Mouse (Mus musculus): ENCODE measurements around the gene Zfp609. TPM values are rescaled to one million over a fixed set of nuclear protein-coding genes. Genes with fewer than 3 reads are reported as not detected.

Gene Zfp609
- polyA plus RNA-seq, 1 experiment from 2014 or later: 7.0 TPM

DNA sequence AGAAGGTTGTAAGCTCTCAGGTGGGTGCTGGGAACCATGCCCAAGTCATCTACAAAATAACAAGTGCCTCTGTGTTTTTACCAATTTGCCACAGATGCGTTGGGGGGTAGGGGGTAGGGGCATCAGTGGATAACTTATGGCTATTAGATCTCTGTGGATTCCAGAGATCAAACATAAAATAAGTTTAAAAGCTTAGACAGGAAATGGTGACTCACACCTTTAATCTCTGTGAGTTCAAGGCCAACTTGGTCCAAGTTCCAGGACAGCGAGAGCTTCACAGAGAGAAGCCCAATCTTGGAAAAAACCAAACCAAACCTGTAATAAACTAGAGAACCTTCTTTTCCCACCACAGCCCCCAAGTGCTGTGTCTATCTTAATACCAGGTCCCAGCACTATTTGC, 180.6 kb downstream of the Zfp609 start:
- Histone ChIP-seq H3K27me3 (replicated peaks; ENCODE audit: low read depth, poor library complexity, severe bottlenecking) (no peaks in the 10 kb centered on the region), H3K4me3 (no peak overlapping the region), H3K9me3 (no peaks in the 10 kb centered on the region), H3K36me3 (replicated peaks) (no peaks in the 10 kb centered on the region), H3K4me1 (peaks cover 18% of the 10 kb centered on the region), H3K27ac (replicated peaks) (no peak overlapping the region)
- DNase-seq (ENCODE audit: low spot score): no peak
- 85% methylated on average over 2 of the region's 2 CpGs for WGBS

DNA sequence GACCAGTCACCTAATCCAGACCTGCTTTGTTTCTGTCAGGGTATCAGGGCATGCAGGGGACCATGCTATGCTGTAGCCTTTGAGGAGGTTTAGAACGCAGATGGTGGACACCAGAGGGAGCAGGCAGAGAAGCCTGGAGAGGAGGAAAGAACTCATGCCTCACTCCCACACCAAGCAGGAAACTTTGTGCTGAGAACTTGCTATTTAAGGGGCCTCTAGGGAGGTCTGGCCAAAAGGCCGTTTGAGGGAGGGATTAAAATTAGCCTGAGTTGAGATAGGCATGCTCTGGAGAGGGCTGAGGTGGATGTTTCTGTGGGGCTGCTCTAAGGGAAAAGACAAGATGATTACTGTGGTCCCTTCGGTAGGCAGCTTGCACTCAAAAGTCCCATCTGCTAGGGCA, 181.4 kb downstream of the Zfp609 start:
- no peak overlapping the region for H3K4me3 ChIP-seq
- no peaks in the 10 kb centered on the region for H3K27me3 ChIP-seq (replicated peaks; ENCODE audit: low read depth, poor library complexity, severe bottlenecking)
- no peaks in the 10 kb centered on the region for H3K9me3 ChIP-seq
- WGBS: 59% methylated on average over 3 of the region's 3 CpGs
- no peaks in the 10 kb centered on the region for H3K36me3 ChIP-seq (replicated peaks)
- no peak for DNase-seq (ENCODE audit: low spot score)
- no peak overlapping the region for H3K27ac ChIP-seq (replicated peaks)
- peaks cover 26% of the 10 kb centered on the region for H3K4me1 ChIP-seq

DNA sequence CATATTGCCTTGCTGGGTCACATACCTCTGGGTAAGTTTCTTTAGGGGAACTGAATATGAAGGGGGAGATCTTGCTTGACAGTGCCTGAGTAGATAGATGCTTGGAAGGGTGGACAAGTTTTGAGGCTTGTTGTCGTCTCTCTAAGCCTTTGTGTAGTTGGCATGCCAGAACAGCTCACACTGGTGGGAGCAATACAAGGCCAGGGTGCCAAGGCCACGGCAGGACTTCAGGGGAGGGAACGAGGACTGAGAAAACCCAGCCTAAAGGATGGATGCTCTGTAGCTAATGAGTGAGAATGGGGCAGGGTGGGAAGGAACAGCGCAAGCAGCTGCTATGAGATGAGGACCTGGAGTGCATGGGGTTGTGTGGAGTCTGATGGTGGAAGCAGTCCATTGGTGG, 182.4 kb downstream of the Zfp609 start:
- Histone ChIP-seq H3K27me3 (replicated peaks; ENCODE audit: low read depth, poor library complexity, severe bottlenecking) (no peaks in the 10 kb centered on the region), H3K9me3 (no peaks in the 10 kb centered on the region), H3K4me1 (peaks cover 29% of the 10 kb centered on the region), H3K36me3 (replicated peaks) (no peaks in the 10 kb centered on the region), H3K27ac (replicated peaks) (no peak overlapping the region), H3K4me3 (no peak overlapping the region)
- WGBS: 90% methylated on average over 4 of the region's 4 CpGs
- DNase-seq (ENCODE audit: low spot score): no peak

DNA sequence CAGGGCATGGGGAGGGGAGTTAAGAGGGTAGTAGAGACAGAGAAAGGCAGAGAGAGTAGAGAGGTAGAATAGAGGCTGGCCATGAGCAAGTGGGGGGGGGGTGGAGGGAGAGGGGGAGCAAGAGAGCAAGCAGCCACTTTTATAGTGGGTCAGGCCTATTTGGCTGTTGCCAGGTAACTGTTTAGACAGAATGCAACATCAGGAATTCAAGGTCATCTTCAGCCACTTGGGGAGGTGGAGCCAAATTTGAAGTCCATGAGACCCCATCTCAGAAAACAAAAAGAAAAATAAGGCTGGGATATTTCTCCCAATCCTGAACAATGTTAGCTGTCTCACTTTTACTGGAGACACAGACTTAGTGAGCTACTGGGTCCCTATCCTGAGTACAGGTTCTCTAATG, 184.8 kb downstream of the Zfp609 start:
- H3K4me1 ChIP-seq: peaks cover 28% of the 10 kb centered on the region
- no peak for DNase-seq (ENCODE audit: low spot score)

More for the DNA sequence above, 184.8 kb downstream of the Zfp609 start:
- Histone ChIP-seq H3K9me3 (no peaks in the 10 kb centered on the region), H3K36me3 (replicated peaks) (no peaks in the 10 kb centered on the region), H3K27ac (replicated peaks) (no peak overlapping the region), H3K4me3 (no peak overlapping the region), H3K27me3 (replicated peaks; ENCODE audit: low read depth, poor library complexity, severe bottlenecking) (no peaks in the 10 kb centered on the region)

Other genes with a start within 250 kb of the Zfp609 start
- 14.3 and 15.2 TPM in 2 replicates for gene Plekho2, start 247.5 kb downstream of the Zfp609 start, polyA plus RNA-seq (2016; fragmentation: Nextera tagmentation; extraction: Ambion mirVana)
- gene Pif1, start 240.4 kb downstream of the Zfp609 start, polyA plus RNA-seq (2016; fragmentation: Nextera tagmentation; extraction: Ambion mirVana): 27.7 and 28.0 TPM in 2 replicates
- gene Rbpms2, start 197.9 kb downstream of the Zfp609 start, polyA plus RNA-seq (2016; fragmentation: Nextera tagmentation; extraction: Ambion mirVana): 26.2 and 26.4 TPM in 2 replicates
- 251 and 270 TPM in 2 replicates for gene Oaz2, start 159.6 kb downstream of the Zfp609 start, polyA plus RNA-seq (2016; fragmentation: Nextera tagmentation; extraction: Ambion mirVana)
- 345 and 346 TPM in 2 replicates for gene Pclaf, start 62.7 kb upstream of the Zfp609 start, polyA plus RNA-seq (2016; fragmentation: Nextera tagmentation; extraction: Ambion mirVana)
- 31.7 and 34.1 TPM in 2 replicates for gene Trip4, start 81.2 kb upstream of the Zfp609 start, polyA plus RNA-seq (2016; fragmentation: Nextera tagmentation; extraction: Ambion mirVana)
- 18.7 and 19.4 TPM in 2 replicates for gene Csnk1g1, start 81.4 kb upstream of the Zfp609 start, polyA plus RNA-seq (2016; fragmentation: Nextera tagmentation; extraction: Ambion mirVana)
- gene Ppib, start 232.7 kb upstream of the Zfp609 start, polyA plus RNA-seq (2016; fragmentation: Nextera tagmentation; extraction: Ambion mirVana): 471 and 486 TPM in 2 replicates
- 3.6 and 3.7 TPM in 2 replicates for gene Snx22, start 242.2 kb upstream of the Zfp609 start, polyA plus RNA-seq (2016; fragmentation: Nextera tagmentation; extraction: Ambion mirVana)